Mouse (Mus musculus): ENCODE measurements at regions not wholly inside any gene's neighbourhood (a gene's known extent, or its start where the extent isn't known, plus 50 kb on each side); places are given as distances from the start of the nearest gene placed in this dataset.

DNA sequence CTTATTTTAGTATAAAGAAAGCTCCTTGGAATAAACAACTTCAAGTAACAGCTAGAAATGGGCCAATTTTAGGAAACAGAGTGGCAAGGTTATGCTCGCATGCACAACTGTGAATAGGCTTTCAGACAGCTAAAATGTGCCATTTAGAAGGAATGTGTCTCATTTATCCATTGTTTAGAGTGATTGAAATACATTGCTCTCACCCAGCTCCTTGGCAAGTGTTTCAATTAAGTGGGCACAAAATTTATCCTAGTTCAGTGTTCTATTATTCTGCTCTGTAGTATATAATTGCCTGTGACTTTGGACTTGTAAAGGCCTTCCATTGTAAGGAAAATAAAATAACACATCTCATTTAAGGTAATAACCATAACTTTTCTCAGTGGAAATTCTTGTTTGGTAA, 519.9 kb upstream of the Pcdh7 start:
- Histone ChIP-seq H3K4me1 (replicated peaks; ENCODE audit: control insufficient read depth, insufficient read depth, low read length) (no peaks in the 10 kb centered on the region), H3K27ac (ENCODE audit: low read length) (no peak overlapping the region), H3K9me3 (ENCODE audit: control insufficient read depth, low read length) (no peaks in the 10 kb centered on the region), H3K27me3 (replicated peaks; ENCODE audit: control insufficient read depth, insufficient read depth, low read length) (no peaks in the 10 kb centered on the region), H3K4me2 (ENCODE audit: low read length) (no peak overlapping the region), H3K36me3 (ENCODE audit: control insufficient read depth, insufficient read depth) (no peaks in the 10 kb centered on the region), H3K4me3 (replicated peaks; ENCODE audit: low read length) (no peak overlapping the region), H3K9ac (replicated peaks; ENCODE audit: low read depth, low read length) (no peak overlapping the region)
- WGBS = 12% methylated on average over 1 of the region's 1 CpGs
- ATAC-seq = peak; percentile 69

DNA sequence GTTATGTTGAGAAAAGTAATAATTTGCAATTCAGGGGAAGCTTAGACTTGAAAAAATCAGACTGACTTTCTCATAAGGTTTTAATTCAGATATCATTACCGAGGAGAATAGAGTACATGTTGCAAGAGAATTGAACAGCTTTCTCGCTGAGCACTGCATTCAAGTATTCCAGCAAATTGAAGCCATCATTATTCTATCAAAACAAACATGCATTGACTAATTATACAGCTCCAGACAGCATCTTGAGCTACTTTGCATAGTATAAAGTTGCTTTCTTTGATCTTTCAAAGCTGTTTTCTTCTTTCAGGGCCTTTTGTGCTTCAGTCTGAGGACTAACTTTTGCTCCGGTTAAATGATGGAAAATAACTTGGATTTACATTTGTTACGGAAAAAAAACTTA, 517.3 kb upstream of the Pcdh7 start:
- Histone ChIP-seq H3K9me3 (ENCODE audit: control insufficient read depth, low read length) (no peaks in the 10 kb centered on the region), H3K4me1 (replicated peaks; ENCODE audit: control insufficient read depth, insufficient read depth, low read length) (no peaks in the 10 kb centered on the region), H3K27me3 (replicated peaks; ENCODE audit: control insufficient read depth, insufficient read depth, low read length) (no peaks in the 10 kb centered on the region), H3K4me2 (ENCODE audit: low read length) (no peak overlapping the region), H3K27ac (ENCODE audit: low read length) (no peak overlapping the region), H3K4me3 (replicated peaks; ENCODE audit: low read length) (no peak overlapping the region), H3K36me3 (ENCODE audit: control insufficient read depth, insufficient read depth) (no peaks in the 10 kb centered on the region), H3K9ac (replicated peaks; ENCODE audit: low read depth, low read length) (no peak overlapping the region)
- WGBS = 14% methylated on average over 4 of the region's 4 CpGs
- peak; percentile 87 for ATAC-seq
